Comparison of ENCODE assay signal across 11 mouse cellular contexts in genomic region chr10:87351400-87352172, GRCm38 (mm10).
DNase-seq lines count a peak whose midpoint lies in the region; ATAC-seq lines count a peak whose summit lies in the region.
"Had no signal": no experiment of that assay in that cellular context is flagged by ENCODE, and none has a peak within 500 bp of the region (broad histone marks: within the 10 kb centered on the region; RNA-seq: fewer than 3 reads in every experiment).

No protein-coding gene starts in this region.

- peaks cover 25% of the 10 kb centered on the region for H3K4me1 ChIP-seq in forebrain, embryonic 13.5 days
- H3K4me1 ChIP-seq: heart, embryonic 15.5 days had no signal

- 0 out of 2 replicates have a peak, but pooled peaks cover 5% of the 10 kb centered on the region for H3K9me3 ChIP-seq in forebrain, embryonic 13.5 days (replicated peaks)
- H3K9me3 ChIP-seq: heart, embryonic 15.5 days had no signal

- H3K9ac ChIP-seq in forebrain, embryonic 13.5 days, result no peak overlapping the region
- H3K9ac ChIP-seq: heart, embryonic 15.5 days; liver, embryonic 14.5 days had no signal

- 25% methylated on average over 19 of the region's 19 CpGs for whole genome bisulfite sequencing in forebrain, embryonic 13.5 days

- peak overlapping the region; percentile 48 for H3K4me2 ChIP-seq in forebrain, embryonic 13.5 days
- H3K4me2 ChIP-seq: heart, embryonic 15.5 days had no signal

- H3K4me3 ChIP-seq in forebrain, embryonic 13.5 days, result no peak overlapping the region
- H3K4me3 ChIP-seq: heart, embryonic 15.5 days had no signal

- DNase-seq in embryo, embryonic 11 days, result peak; percentile 55
- DNase-seq in layer of hippocampus, adult 8-10 months (ENCODE audit: low spot score in 2 of 2), result peak; percentile 18 to 37
- DNase-seq in neural tube, embryonic 10.5 days (ENCODE audit: extremely low spot score, low spot score), result peak; percentile 33
- DNase-seq in c-Kit-positive CD71-positive TER-119-positive erythroid progenitor cells, embryonic 14.5 days (ENCODE audit: low spot score), result no peak
- DNase-seq in liver, result no peak
- DNase-seq in heart, postnatal 36 days, result no peak
- DNase-seq: cerebellum, adult 18-20 months; right cerebral cortex, postnatal 14 days had no signal

- no peaks in the 10 kb centered on the region for H3K27me3 ChIP-seq in forebrain, embryonic 13.5 days
- H3K27me3 ChIP-seq: heart, embryonic 15.5 days had no signal

- peak; percentile 96 for ATAC-seq in forebrain, embryonic 13.5 days

- intact Hi-C loops in heart, postnatal 36 days (cut with DNase I), result no loop called here

- no peaks in the 10 kb centered on the region for H3K36me3 ChIP-seq in forebrain, embryonic 13.5 days (ENCODE audit: poor library complexity, severe bottlenecking)
- H3K36me3 ChIP-seq: heart, embryonic 15.5 days had no signal

- H3K27ac ChIP-seq in forebrain, embryonic 13.5 days, result peak overlapping the region; percentile 80
- H3K27ac ChIP-seq: heart, embryonic 15.5 days; liver, embryonic 14.5 days had no signal

Comparison
In these comparisons a context has a peak if more than half of its experiments do, and no peak if none do; other contexts are left out.
1. DNase-seq: peak in embryo, embryonic 11 days (single experiment), layer of hippocampus, adult 8-10 months (2 of 2) and neural tube, embryonic 10.5 days (single experiment); none in c-Kit-positive CD71-positive TER-119-positive erythroid progenitor cells, embryonic 14.5 days (single experiment), liver (single experiment) and heart, postnatal 36 days (0 of 2).